Mouse (Mus musculus): ENCODE data around the gene Lrrc8d. TPM values are rescaled to one million over a fixed set of nuclear protein-coding genes. Genes with fewer than 3 reads are reported as not detected.

The Lrrc8d gene
- total RNA-seq (2022): 1 to 10 TPM; 3.0 to 3.5 (median 3.3) TPM

GRCm38 (mm10) chr5:105699141-105700069 is at the start of gene Lrrc8d:
Gene Lrrc8d, plus strand, starts transcription at chr5:105699969.
- DNase-seq (ENCODE audit: low spot score in 2 of 2): peak; percentile 66 to 78

- no peak for DNase-seq (ENCODE audit: low spot score in 2 of 2)
These were observed 48.9 kb upstream of the Lrrc8d start for GRCm38 (mm10) chr5:105650728-105651479.

- no peak for DNase-seq (ENCODE audit: low spot score in 2 of 2)
These were observed 48.2 kb upstream of the Lrrc8d start for GRCm38 (mm10) chr5:105651561-105651991.

- peak; percentile 60 to 62 for DNase-seq (ENCODE audit: low spot score in 2 of 2)
These were observed 45.3 kb upstream of the Lrrc8d start for GRCm38 (mm10) chr5:105654237-105655063.

GRCm38 (mm10) chr5:105655100-105655734 is 44.6 kb upstream of the Lrrc8d start:
- no peak for DNase-seq (ENCODE audit: low spot score in 2 of 2)

GRCm38 (mm10) chr5:105661894-105662293 is 37.9 kb upstream of the Lrrc8d start:
- no peak for DNase-seq (ENCODE audit: low spot score in 2 of 2)

GRCm38 (mm10) chr5:105666930-105667329 is 32.8 kb upstream of the Lrrc8d start:
- DNase-seq (ENCODE audit: low spot score in 2 of 2): no peak

- no peak for DNase-seq (ENCODE audit: low spot score in 2 of 2)
These were observed 32.4 kb upstream of the Lrrc8d start for GRCm38 (mm10) chr5:105667411-105667810.

GRCm38 (mm10) chr5:105669086-105669485 is 30.7 kb upstream of the Lrrc8d start:
- DNase-seq (ENCODE audit: low spot score in 2 of 2): no peak

GRCm38 (mm10) chr5:105669508-105670353 is 30.0 kb upstream of the Lrrc8d start:
- DNase-seq (ENCODE audit: low spot score in 2 of 2): no peak

GRCm38 (mm10) chr5:105672332-105672731 is 27.4 kb upstream of the Lrrc8d start:
- no peak for DNase-seq (ENCODE audit: low spot score in 2 of 2)

GRCm38 (mm10) chr5:105675511-105675910 is 24.3 kb upstream of the Lrrc8d start:
- DNase-seq (ENCODE audit: low spot score in 2 of 2): no peak

GRCm38 (mm10) chr5:105677071-105677470 is 22.7 kb upstream of the Lrrc8d start:
- DNase-seq (ENCODE audit: low spot score in 2 of 2): no peak

GRCm38 (mm10) chr5:105678243-105678642 is 21.5 kb upstream of the Lrrc8d start:
- no peak for DNase-seq (ENCODE audit: low spot score in 2 of 2)

GRCm38 (mm10) chr5:105679261-105679660 is 20.5 kb upstream of the Lrrc8d start:
- DNase-seq (ENCODE audit: low spot score in 2 of 2): no peak

GRCm38 (mm10) chr5:105679921-105680843 is 19.6 kb upstream of the Lrrc8d start:
- DNase-seq (ENCODE audit: low spot score in 2 of 2): no peak

- DNase-seq (ENCODE audit: low spot score in 2 of 2): no peak
These were observed 17.6 kb upstream of the Lrrc8d start for GRCm38 (mm10) chr5:105682143-105682611.

- DNase-seq (ENCODE audit: low spot score in 2 of 2): no peak
These were observed 15.8 kb upstream of the Lrrc8d start for GRCm38 (mm10) chr5:105683912-105684350.
